Mouse (Mus musculus): ENCODE data around the gene Cdk9. TPM values are rescaled to one million over a fixed set of nuclear protein-coding genes. Genes with fewer than 3 reads are reported as not detected.

Cdk9 gene
- polyA plus RNA-seq, 1 experiment, result 76.6 TPM

- peaks cover 4% of the 10 kb centered on the region for H3K36me3 ChIP-seq (ENCODE audit: control insufficient read depth, insufficient read depth)
- H3K4me2 ChIP-seq (ENCODE audit: low read depth), result no peak overlapping the region
- H3K27me3 ChIP-seq (ENCODE audit: control insufficient read depth, insufficient read depth, insufficient read length), result no peaks in the 10 kb centered on the region
- no peak overlapping the region for H3K4me3 ChIP-seq
- TF ChIP-seq E2F4 (IDR thresholded peaks at IDR 0.05; ENCODE audit: insufficient read depth) (no peak), MYOD1 (IDR thresholded peaks at IDR 0.05; ENCODE audit: control insufficient read depth in 1 of 3, insufficient read length in 2 of 3, low read depth in 2 of 3) (no peak), TCF12 (IDR thresholded peaks at IDR 0.05; ENCODE audit: insufficient read depth, poor library complexity, severe bottlenecking) (no peak), POLR2AphosphoS2 (IDR thresholded peaks at IDR 0.05; ENCODE audit: insufficient read length, low read depth) (no peak), USF1 (IDR thresholded peaks at IDR 0.05; ENCODE audit: low read depth) (no peak), MAX (IDR thresholded peaks at IDR 0.05; ENCODE audit: low read depth) (no peak), SRF (IDR thresholded peaks at IDR 0.05; ENCODE audit: control insufficient read depth, insufficient read length, low read depth) (no peak), REST (IDR thresholded peaks at IDR 0.05; ENCODE audit: insufficient read depth, insufficient read length) (no peak), POLR2A (IDR thresholded peaks at IDR 0.05; ENCODE audit: insufficient read length, low read depth) (no peak)
- H3ac ChIP-seq (ENCODE audit: control insufficient read depth, insufficient read length), result no peak overlapping the region
- peaks cover 7% of the 10 kb centered on the region for H3K79me2 ChIP-seq (ENCODE audit: control insufficient read depth, insufficient read depth)
These were observed 23.5 kb downstream of the Cdk9 start for GRCm38 (mm10) chr2:32689420-32689819.

GRCm38 (mm10) chr2:32687562-32687961 is 25.3 kb downstream of the Cdk9 start:
- Histone ChIP-seq H3ac (ENCODE audit: control insufficient read depth, insufficient read length) (no peak overlapping the region), H3K27me3 (ENCODE audit: control insufficient read depth, insufficient read depth, insufficient read length) (no peaks in the 10 kb centered on the region), H3K4me3 (no peak overlapping the region), H3K79me2 (ENCODE audit: control insufficient read depth, insufficient read depth) (no peaks in the 10 kb centered on the region), H3K4me2 (ENCODE audit: low read depth) (no peak overlapping the region), H3K36me3 (ENCODE audit: control insufficient read depth, insufficient read depth) (peaks cover 4% of the 10 kb centered on the region)
- no peak for TF ChIP-seq POLR2A (IDR thresholded peaks at IDR 0.05; ENCODE audit: insufficient read length, low read depth)
- TF ChIP-seq E2F4 (IDR thresholded peaks at IDR 0.05; ENCODE audit: insufficient read depth), result no peak
- no peak for TF ChIP-seq MYOD1 (IDR thresholded peaks at IDR 0.05; ENCODE audit: control insufficient read depth in 1 of 3, insufficient read length in 2 of 3, low read depth in 2 of 3)
- TF ChIP-seq POLR2AphosphoS2 (IDR thresholded peaks at IDR 0.05; ENCODE audit: insufficient read length, low read depth), result no peak
- no peak for TF ChIP-seq CEBPB (IDR thresholded peaks at IDR 0.05; ENCODE audit: insufficient read depth, poor library complexity, severe bottlenecking)
- TF ChIP-seq TCF3 (IDR thresholded peaks at IDR 0.05; ENCODE audit: insufficient read length, low read depth), result no peak
- TF ChIP-seq USF1 (IDR thresholded peaks at IDR 0.05; ENCODE audit: low read depth), result no peak
- TF ChIP-seq MAX (IDR thresholded peaks at IDR 0.05; ENCODE audit: low read depth), result no peak
- TF ChIP-seq TCF12 (IDR thresholded peaks at IDR 0.05; ENCODE audit: insufficient read depth, poor library complexity, severe bottlenecking), result no peak
- no peak for TF ChIP-seq REST (IDR thresholded peaks at IDR 0.05; ENCODE audit: insufficient read depth, insufficient read length)
- no peak for TF ChIP-seq MYOG (IDR thresholded peaks at IDR 0.05; ENCODE audit: control insufficient read depth in 1 of 3, insufficient read depth in 1 of 3, insufficient read length in 2 of 3, low read depth in 2 of 3)
- no peak for TF ChIP-seq SRF (IDR thresholded peaks at IDR 0.05; ENCODE audit: control insufficient read depth, insufficient read length, low read depth)

GRCm38 (mm10) chr2:32686640-32687039 is 26.2 kb downstream of the Cdk9 start:
- Histone ChIP-seq H3K4me3 (no peak overlapping the region), H3ac (ENCODE audit: control insufficient read depth, insufficient read length) (no peak overlapping the region), H3K79me2 (ENCODE audit: control insufficient read depth, insufficient read depth) (no peaks in the 10 kb centered on the region), H3K36me3 (ENCODE audit: control insufficient read depth, insufficient read depth) (peaks cover 4% of the 10 kb centered on the region), H3K27me3 (ENCODE audit: control insufficient read depth, insufficient read depth, insufficient read length) (no peaks in the 10 kb centered on the region), H3K4me2 (ENCODE audit: low read depth) (no peak overlapping the region)
- TF ChIP-seq TCF3 (IDR thresholded peaks at IDR 0.05; ENCODE audit: insufficient read length, low read depth), result no peak
- TF ChIP-seq CEBPB (IDR thresholded peaks at IDR 0.05; ENCODE audit: insufficient read depth, poor library complexity, severe bottlenecking), result no peak
- no peak for TF ChIP-seq MAX (IDR thresholded peaks at IDR 0.05; ENCODE audit: low read depth)

- H3K4me3 ChIP-seq, result no peak overlapping the region
- no peaks in the 10 kb centered on the region for H3K79me2 ChIP-seq (ENCODE audit: control insufficient read depth, insufficient read depth)
- H3K36me3 ChIP-seq (ENCODE audit: control insufficient read depth, insufficient read depth), result peaks cover 4% of the 10 kb centered on the region
- no peak for TF ChIP-seq POLR2A (IDR thresholded peaks at IDR 0.05; ENCODE audit: insufficient read length, low read depth)
- peak; percentile 74 for TF ChIP-seq CEBPB (IDR thresholded peaks at IDR 0.05; ENCODE audit: insufficient read depth, poor library complexity, severe bottlenecking)
- no peak overlapping the region for H3ac ChIP-seq (ENCODE audit: control insufficient read depth, insufficient read length)
- no peak overlapping the region for H3K4me2 ChIP-seq (ENCODE audit: low read depth)
- H3K27me3 ChIP-seq (ENCODE audit: control insufficient read depth, insufficient read depth, insufficient read length), result no peaks in the 10 kb centered on the region
These were observed 27.1 kb downstream of the Cdk9 start for GRCm38 (mm10) chr2:32685807-32686206.

GRCm38 (mm10) chr2:32684681-32685428 is 28.0 kb downstream of the Cdk9 start:
- Histone ChIP-seq H3K36me3 (ENCODE audit: control insufficient read depth, insufficient read depth) (peaks cover 4% of the 10 kb centered on the region), H3K27me3 (ENCODE audit: control insufficient read depth, insufficient read depth, insufficient read length) (no peaks in the 10 kb centered on the region), H3K79me2 (ENCODE audit: control insufficient read depth, insufficient read depth) (no peaks in the 10 kb centered on the region), H3ac (ENCODE audit: control insufficient read depth, insufficient read length) (no peak overlapping the region), H3K4me3 (no peak overlapping the region), H3K4me2 (ENCODE audit: low read depth) (no peak overlapping the region)
- TF ChIP-seq MYOG (IDR thresholded peaks at IDR 0.05; ENCODE audit: control insufficient read depth in 1 of 3, insufficient read depth in 1 of 3, insufficient read length in 2 of 3, low read depth in 2 of 3) (no peak), SRF (IDR thresholded peaks at IDR 0.05; ENCODE audit: control insufficient read depth, insufficient read length, low read depth) (no peak), POLR2A (IDR thresholded peaks at IDR 0.05; ENCODE audit: insufficient read length, low read depth) (no peak), REST (IDR thresholded peaks at IDR 0.05; ENCODE audit: insufficient read depth, insufficient read length) (no peak), USF1 (IDR thresholded peaks at IDR 0.05; ENCODE audit: low read depth) (no peak), MYOD1 (IDR thresholded peaks at IDR 0.05; ENCODE audit: control insufficient read depth in 1 of 3, insufficient read length in 2 of 3, low read depth in 2 of 3) (no peak), MAX (IDR thresholded peaks at IDR 0.05; ENCODE audit: low read depth) (no peak), TCF12 (IDR thresholded peaks at IDR 0.05; ENCODE audit: insufficient read depth, poor library complexity, severe bottlenecking) (no peak)
